Mouse (Mus musculus): ENCODE results near the gene Ank2. TPM values are rescaled to one million over a fixed set of nuclear protein-coding genes. Genes with fewer than 3 reads are reported as not detected.

The Ank2 gene
- total RNA-seq, 2 experiments from 2014 or later = 0.73 TPM; not detected in 1

- ATAC-seq (replicated peaks; ENCODE audit: poor library complexity, severe bottlenecking) = no peak; the same call in 1 of the 2 replicates
These were observed 494.1 kb downstream of the Ank2 start for GRCm38 (mm10) chr3:127004860-127005633.

GRCm38 (mm10) chr3:127003946-127004345 lies 495.2 kb downstream of the Ank2 start:
- ATAC-seq (replicated peaks; ENCODE audit: poor library complexity, severe bottlenecking) = no peak

DNA sequence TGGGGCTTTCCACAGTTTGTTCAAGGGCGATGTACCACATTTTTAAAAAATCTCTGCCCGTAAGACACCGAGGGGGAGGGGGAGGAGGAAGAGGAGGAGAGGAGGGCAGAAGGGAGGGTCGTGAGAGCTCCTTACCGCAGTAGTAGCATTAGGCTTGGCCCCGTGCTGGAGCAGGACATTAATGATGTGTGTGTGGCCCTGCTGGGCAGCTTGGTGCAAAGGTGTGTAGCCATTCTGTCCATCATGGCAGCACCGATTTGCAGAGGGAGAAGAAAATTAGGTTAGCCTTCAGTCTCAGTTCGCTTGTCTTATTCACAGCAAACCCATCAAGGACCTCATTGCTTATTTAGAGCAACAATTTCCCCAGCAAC lies 500.4 kb downstream of the Ank2 start:
- no peak for ATAC-seq (replicated peaks; ENCODE audit: poor library complexity, severe bottlenecking)

DNA sequence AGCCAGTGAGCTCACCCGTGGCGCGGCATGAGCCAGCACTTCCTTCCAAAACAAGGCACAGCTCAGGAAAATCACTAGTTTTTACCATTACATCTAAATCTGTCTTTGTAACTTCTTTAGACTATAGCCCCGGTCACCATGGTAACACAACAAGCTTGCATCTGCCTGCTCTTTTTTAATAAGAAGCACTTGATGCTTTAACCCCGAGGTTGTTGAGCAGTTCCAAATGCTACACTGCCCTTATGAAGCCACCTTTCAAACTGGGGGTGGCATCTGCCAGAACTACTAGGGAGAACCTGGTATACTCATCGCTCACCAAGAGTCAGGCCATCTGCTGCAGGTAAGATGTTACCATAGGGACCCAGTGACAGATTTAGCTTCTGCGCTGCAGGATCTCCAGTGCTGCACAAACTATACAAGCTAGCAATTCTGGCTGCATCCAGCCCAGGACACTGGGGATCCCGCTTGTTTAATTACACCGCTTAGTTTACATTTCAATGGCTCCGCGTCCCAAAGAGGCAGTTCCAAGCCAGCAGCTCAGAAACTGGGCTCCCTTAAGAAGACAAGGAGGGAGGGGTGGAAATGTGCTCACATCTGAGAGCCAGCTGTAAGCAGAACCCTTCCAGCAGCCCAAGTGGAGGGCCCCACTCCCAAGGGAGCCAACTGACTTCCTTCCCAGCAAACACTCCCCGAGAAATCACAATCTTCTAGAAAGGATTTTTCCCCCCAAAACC lies 501.0 kb downstream of the Ank2 start:
- ATAC-seq (replicated peaks; ENCODE audit: poor library complexity, severe bottlenecking) = peak; percentile 8

DNA sequence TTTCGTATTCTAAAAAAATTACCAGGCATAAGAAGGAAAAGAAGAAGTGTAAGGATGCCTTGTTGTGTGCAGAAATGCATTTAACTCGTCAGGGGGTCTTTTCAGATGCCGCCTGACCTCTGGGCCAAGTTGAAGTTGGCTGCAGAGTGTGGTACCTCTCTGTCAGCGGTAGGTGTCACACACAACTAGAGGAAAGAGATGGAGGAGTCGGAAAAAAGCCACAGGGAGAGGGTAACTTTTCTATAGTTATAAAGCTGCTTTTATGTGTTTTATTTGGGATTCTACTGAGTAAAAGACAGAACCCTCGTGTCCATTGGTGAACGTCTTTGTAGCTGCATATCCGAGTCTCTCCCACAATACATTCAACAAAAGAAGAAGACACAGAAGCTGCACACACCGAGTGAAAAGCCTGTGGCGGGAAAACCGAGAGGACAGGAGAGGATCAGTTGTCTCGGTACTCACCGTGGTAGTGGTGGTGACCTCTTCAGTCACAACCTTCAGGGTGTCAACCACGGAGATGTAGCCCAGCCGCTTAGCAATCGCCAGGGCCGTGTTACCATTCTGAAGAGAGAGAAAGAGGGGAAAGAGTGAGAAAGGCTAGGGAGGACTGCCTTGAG lies 501.7 kb downstream of the Ank2 start:
- ATAC-seq (replicated peaks; ENCODE audit: poor library complexity, severe bottlenecking) = peak; percentile 46

GRCm38 (mm10) chr3:126996721-126997120 lies 502.4 kb downstream of the Ank2 start:
- ATAC-seq (replicated peaks; ENCODE audit: poor library complexity, severe bottlenecking) = no peak

- no peak for ATAC-seq (replicated peaks; ENCODE audit: poor library complexity, severe bottlenecking)
These were observed 503.2 kb downstream of the Ank2 start for GRCm38 (mm10) chr3:126995970-126996369.

- ATAC-seq (replicated peaks; ENCODE audit: poor library complexity, severe bottlenecking) = no peak
These were observed 505.0 kb downstream of the Ank2 start for GRCm38 (mm10) chr3:126994149-126994548.

- no peak for ATAC-seq (replicated peaks; ENCODE audit: poor library complexity, severe bottlenecking)
These were observed 509.2 kb downstream of the Ank2 start for GRCm38 (mm10) chr3:126989936-126990335.

GRCm38 (mm10) chr3:126986687-126987086 lies 512.5 kb downstream of the Ank2 start:
- ATAC-seq (replicated peaks; ENCODE audit: poor library complexity, severe bottlenecking) = no peak

- ATAC-seq (replicated peaks; ENCODE audit: poor library complexity, severe bottlenecking) = no peak
These were observed 516.3 kb downstream of the Ank2 start for GRCm38 (mm10) chr3:126982814-126983213.

DNA sequence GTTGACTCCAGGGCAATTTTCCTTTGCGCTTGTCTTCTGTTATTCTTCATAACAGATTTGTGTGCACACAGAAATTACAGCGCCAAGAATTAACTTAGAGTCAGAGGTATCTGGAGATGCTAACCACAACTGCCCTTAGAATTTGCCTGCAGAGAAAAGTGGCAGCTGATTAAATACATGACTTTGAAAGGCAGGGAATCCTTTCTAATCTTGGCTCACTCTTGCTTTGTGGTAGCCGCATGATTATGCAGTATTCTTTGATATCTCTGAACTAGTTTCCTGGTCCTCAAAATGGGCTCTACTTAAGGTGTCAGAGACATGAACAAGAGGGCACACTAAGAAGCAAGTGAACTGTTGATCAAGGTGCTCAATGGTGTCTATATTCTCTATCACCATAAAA lies 518.0 kb downstream of the Ank2 start:
- no peak for ATAC-seq (replicated peaks; ENCODE audit: poor library complexity, severe bottlenecking)

DNA sequence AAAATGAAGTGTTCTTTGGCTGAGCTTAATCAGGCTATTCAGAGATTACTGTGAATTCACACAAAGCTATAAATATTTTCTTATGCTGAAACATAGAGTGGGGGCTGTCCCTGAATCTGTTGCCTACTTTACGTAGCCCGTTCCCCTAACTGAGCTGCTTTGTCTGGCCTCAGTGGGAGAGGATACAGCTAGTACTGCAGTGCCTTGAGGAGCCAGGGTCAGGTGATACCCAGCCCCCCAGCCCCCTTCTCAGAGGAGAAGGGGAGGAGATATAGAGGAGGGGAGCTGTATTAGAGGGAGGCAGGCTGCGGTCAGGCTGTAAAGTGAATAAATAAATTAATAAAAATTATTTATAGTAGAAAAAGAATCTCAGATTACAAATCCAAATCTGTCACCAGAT lies 519.5 kb downstream of the Ank2 start:
- ATAC-seq (replicated peaks; ENCODE audit: poor library complexity, severe bottlenecking) = no peak

DNA sequence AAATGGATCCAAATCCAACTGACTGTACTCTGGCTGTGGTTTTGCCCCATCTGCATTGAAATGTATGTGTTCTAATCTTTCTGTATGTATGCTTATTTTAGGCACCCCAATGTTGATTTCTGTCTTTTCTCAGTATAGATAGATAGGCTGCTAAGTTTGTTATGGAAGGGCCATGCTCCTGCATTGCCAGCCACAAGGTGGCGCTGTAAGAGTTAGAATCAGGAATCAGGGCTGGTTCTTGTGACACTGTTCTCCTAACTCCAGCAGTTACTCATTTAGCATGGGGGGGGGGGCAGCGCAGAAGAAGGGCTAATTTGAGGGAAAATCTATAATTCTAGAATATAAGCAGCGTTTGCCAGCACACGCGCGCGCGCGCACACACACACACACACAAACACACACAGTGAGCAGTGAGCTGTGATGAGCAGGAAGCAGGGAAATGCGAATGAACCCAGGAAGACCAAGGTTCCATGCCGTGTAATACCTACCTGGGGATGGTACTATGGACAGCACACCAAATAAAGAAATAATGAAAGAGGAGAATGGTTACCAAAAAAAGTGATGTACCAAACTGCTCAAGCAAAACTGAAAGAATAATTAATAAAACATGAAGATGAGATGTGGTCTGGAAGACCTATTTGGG lies 520.3 kb downstream of the Ank2 start:
- peak; percentile 85 for ATAC-seq (replicated peaks; ENCODE audit: poor library complexity, severe bottlenecking)

DNA sequence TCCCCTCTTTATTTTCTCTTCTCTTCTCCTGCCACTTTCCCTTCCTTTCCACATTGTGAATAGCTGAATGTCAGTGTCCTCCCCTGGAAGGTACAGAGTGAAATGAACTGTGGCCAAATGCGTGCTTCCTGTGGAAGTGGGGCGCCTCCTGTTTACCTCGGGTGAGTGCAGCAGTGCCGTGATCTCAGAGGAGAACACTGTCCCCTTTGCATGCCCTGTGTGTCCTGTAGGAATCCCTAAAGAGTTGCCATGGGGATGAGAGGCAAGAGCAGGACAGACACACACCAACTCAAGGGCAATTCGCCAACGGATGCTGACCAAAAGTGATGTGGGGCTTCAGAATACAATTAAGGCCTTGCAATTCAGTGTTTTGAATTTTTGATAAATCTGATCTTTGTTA lies 521.8 kb downstream of the Ank2 start:
- ATAC-seq (replicated peaks; ENCODE audit: poor library complexity, severe bottlenecking) = no peak

DNA sequence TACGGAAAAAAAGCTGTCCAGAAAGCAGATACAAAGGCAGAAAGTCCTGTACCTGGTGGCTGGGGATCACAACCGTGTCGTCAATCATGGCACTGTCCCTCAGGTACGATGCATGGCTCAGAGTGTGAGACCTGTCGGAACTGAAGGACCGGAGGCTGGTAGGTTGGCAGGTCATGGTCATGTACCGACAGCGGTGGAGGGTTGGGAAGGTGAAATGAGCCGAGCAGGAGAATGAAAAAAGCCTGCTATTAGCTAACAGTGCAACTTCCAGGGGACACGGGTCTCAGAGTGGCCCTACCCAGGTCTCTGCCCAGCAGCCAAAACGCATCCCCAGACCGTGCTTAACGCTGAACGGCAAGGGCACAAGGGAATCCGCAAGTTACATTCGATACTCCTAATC lies 522.4 kb downstream of the Ank2 start:
- no peak for ATAC-seq (replicated peaks; ENCODE audit: poor library complexity, severe bottlenecking)

DNA sequence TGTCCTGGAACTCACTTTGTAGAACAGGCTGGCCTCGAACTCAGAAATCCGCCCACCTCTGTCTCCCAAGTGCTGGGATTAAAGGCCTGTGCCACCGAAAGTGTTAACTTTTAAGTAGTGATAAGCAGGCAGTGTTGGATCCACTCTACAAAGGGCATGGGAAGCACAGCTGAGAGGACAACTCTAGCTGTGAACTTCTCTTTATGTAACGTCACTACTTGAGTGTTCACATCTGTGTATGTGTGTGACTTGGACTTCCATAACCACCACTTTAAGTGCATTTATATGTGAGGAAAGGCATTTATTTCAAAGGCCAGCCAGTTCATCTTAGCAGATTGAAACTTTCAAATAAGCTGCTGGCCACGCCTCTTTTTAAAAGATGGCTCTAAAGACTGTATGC lies 523.7 kb downstream of the Ank2 start:
- no peak for ATAC-seq (replicated peaks; ENCODE audit: poor library complexity, severe bottlenecking)

- ATAC-seq (replicated peaks; ENCODE audit: poor library complexity, severe bottlenecking) = no peak
These were observed 525.6 kb downstream of the Ank2 start for GRCm38 (mm10) chr3:126973551-126973950.

GRCm38 (mm10) chr3:126971531-126971930 lies 527.6 kb downstream of the Ank2 start:
- no peak for ATAC-seq (replicated peaks; ENCODE audit: poor library complexity, severe bottlenecking)

DNA sequence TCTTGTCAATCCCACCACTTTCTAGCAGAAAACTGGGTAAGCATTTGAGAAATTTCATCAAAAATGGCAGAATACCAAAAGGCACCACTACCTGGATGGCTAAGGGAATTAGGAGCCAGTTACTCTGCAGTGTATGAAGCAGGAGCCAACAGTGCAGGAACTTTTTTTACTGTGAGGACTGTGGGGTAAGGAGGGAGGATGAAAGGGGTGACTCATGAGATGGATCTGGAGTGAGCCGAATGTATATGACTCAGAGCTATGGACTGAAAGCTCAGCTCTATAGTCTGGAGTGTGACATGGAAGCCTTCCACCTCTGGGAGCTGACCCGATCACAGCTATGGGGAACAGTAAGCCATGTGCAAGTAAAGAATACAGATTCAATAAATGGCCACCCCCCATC lies 530.4 kb downstream of the Ank2 start:
- ATAC-seq (replicated peaks; ENCODE audit: poor library complexity, severe bottlenecking) = no peak

GRCm38 (mm10) chr3:126965767-126966166 lies 533.4 kb downstream of the Ank2 start:
- no peak for ATAC-seq (replicated peaks; ENCODE audit: poor library complexity, severe bottlenecking)
